Mouse (Mus musculus): ENCODE data around the gene Wipf2. TPM values are rescaled to one million over a fixed set of nuclear protein-coding genes. Genes with fewer than 3 reads are reported as not detected.
"Not testable (repeated sequence)": the region's sequence is repeated elsewhere in the genome, so short reads cannot be mapped to it uniquely, and the experiment has no call there.

Wipf2 gene
- total RNA-seq, 2 experiments from 2014 or later = 6.1 to 6.6 TPM

DNA sequence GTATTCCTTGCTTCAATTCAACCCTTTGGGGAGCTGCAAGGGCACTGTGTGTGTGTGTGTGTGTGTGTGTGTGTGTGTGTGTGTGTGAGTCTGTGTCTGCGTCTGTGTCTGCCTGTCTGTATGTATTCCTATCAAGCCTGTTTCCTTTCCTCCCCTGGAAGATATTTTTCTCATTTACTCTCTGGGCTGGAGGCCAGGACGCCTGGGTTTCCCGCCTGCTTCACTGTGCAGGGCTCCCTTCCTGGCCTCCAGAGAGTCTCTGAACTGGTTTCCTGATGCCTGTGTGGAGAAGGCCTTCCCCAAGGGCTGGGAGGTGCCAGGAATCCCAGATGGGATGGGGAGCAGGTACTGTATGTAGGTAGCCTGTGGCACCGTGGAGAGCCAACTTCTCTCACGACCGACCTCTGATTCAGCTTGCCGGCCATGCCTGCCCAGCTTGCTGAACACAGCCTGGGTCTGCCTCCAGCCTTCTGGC is 66.7 kb downstream of the Wipf2 start:
- H3K4me3 ChIP-seq = no peak overlapping the region
- H3K27ac ChIP-seq = peak overlapping the region; percentile 87
- peak; percentile 58 for DNase-seq
- TF ChIP-seq CTCF (IDR thresholded peaks at IDR 0.05) = no peak
- intact Hi-C loops (cut with DNase I) = loop anchor here (2.0 kb wide), 1 partner anchor 37 kb away; no protein-coding TSS in a partner anchor

GRCm38 (mm10) chr11:98930773-98931512 is 67.5 kb downstream of the Wipf2 start:
- TF ChIP-seq CTCF (IDR thresholded peaks at IDR 0.05) = no peak
- Histone ChIP-seq H3K27ac (peak overlapping the region; percentile 87), H3K4me3 (peak overlapping the region; percentile 32)
- intact Hi-C loops (cut with DNase I) = loop anchor here (2.0 kb wide), 1 partner anchor 36 kb away; no protein-coding TSS in a partner anchor
- peak; percentile 72 for DNase-seq

DNA sequence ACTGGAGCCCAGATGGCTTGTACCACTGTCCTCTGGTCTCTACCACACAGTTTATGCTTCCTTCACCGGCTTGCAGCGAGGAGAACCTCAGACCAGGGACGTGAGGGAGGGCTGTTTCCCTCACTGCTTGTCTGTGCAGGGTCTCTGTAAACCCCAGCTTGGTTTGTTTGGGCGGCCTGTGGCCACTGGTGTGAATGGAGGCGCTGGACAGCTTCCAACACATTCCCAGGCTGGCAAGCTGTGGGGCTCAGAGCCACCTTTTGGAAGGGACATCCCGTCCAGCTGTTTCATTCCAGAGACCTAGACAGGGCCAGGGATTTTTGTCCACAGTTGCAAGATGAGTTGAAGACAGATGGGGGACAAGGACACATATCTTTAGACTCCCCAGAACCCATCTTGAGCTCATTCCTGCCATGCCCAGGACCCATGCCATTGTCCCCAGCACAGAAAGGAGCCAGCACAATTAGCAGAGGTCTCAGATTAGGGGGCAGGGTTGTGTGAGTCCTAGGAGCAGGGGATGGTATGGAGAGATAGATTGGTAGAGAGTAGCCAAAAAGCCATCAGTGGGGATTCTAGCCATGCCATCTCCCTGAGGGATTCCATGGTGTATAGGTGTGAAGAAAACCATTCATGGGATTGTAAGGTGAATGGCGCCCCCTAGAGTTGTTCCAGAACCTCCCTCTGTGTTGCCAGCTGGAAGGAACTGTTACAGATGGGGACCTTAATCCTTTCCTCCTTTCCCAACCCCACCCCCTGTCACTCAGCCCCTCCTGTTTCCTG is 68.3 kb downstream of the Wipf2 start:
- intact Hi-C loops (cut with DNase I) = loop anchor here (2.0 kb wide), 1 partner anchor 35 kb away; no protein-coding TSS in a partner anchor

DNA sequence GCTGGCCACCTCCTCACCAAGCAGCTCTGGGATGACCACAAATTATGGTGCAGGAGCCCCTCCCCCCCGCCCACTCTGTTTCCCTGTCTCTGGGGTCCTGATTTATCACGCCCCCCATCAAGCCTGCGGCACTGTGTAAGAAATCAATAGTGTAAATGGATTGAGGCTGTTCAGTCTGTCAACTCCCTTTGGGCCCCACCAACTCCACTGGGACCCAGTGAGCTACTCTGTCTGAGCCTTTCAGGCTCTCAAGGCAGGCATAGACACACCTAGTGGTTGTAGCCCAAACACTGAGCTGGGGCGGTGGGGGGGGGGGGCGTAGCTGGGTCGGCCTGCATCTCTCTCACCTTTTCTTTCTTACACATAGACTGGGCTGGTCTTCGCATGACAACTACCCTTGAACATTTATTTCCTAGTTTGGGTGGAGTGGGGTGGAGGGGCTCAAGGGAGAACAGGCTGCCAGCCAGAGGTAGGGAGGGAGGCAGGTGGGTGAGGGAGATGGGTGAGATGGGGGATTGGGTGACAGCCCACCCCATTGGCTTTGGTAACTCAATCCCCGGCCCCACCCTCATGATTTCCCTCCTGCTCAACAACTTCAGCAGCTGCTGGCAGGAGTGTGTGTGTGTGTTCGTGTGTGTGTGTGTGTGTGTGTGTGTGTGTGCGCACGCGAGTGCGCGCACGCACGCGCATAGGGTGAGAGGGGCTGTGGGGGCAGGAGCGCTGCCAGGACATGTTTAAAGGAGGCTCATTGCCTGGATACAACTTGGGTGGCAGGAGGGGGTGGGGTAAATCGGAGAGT is 69.1 kb downstream of the Wipf2 start:
- peak overlapping the region; percentile 87 for H3K27ac ChIP-seq
- peak overlapping the region; percentile 38 for H3K4me3 ChIP-seq
- TF ChIP-seq CTCF (IDR thresholded peaks at IDR 0.05) = no peak
- DNase-seq = peak; percentile 56
- intact Hi-C loops (cut with DNase I) = no loop called here

More for the DNA sequence above, 68.3 kb downstream of the Wipf2 start:
- H3K27ac ChIP-seq = peak overlapping the region; percentile 87
- DNase-seq = peak; percentile 67
- peak overlapping the region; percentile 32; the same call in 1 of the 2 replicates for H3K4me3 ChIP-seq
- TF ChIP-seq CTCF (IDR thresholded peaks at IDR 0.05) = peak; percentile 15; the same call in 1 of the 2 replicates

GRCm38 (mm10) chr11:98933151-98933550 is 69.7 kb downstream of the Wipf2 start:
- intact Hi-C loops (cut with DNase I) = no loop called here
- H3K4me3 ChIP-seq = peak overlapping the region; percentile 38
- DNase-seq = peak; percentile 88
- H3K27ac ChIP-seq = peak overlapping the region; percentile 87
- TF ChIP-seq CTCF (IDR thresholded peaks at IDR 0.05) = peak; percentile 76

DNA sequence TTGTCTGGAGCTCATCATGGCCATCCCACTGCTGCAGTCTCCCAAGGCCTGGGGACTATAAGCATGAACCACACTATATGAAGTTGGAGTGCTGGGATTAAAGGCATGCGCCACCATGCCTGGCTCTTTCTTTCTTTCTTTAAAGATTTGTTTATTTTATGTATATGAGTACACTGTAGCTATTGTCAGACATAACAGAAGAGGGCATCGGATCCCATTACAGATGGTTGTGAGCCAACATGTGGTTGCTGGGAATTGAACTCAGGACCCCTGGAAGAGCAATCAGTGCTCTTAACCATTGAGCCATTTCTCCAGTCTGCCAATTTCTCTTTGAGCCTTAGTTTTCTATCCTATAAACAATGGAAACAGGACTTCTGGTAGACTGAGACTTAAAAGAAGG is 70.4 kb downstream of the Wipf2 start:
- peak overlapping the region; percentile 87; the same call in 1 of the 2 replicates for H3K27ac ChIP-seq
- H3K4me3 ChIP-seq; DNase-seq; intact Hi-C loops (cut with DNase I): not testable (repeated sequence)

- Histone ChIP-seq H3K27ac (peak overlapping the region; percentile 25; the same call in 1 of the 2 replicates), H3K4me3 (no peak overlapping the region)
- TF ChIP-seq CTCF (IDR thresholded peaks at IDR 0.05) = no peak
- DNase-seq = no peak
- intact Hi-C loops (cut with DNase I) = no loop called here
Measured at GRCm38 (mm10) chr11:98934367-98934766, 70.9 kb downstream of the Wipf2 start.

DNA sequence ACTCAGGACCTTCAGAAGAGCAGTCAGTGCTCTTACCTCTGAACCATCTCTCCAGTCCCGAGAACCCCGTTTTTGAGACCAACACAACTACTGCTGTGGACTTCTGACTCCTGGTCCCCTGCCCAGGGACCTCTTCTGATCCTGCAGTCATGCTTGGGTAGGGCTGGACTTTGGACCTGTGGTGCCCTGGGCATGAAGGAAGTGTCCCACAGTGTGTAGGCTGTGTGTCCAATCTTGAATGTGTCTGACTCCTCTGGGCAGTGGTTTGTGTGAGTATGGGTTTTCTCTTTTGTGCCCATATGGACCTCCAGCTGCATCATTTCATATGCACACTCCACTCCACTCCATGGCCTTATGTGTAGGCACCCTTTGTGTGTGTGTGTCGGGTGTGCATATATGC is 71.7 kb downstream of the Wipf2 start:
- DNase-seq = no peak
- no peak for TF ChIP-seq CTCF (IDR thresholded peaks at IDR 0.05)
- intact Hi-C loops (cut with DNase I) = no loop called here
- H3K4me3 ChIP-seq = no peak overlapping the region
- peak overlapping the region; percentile 92 for H3K27ac ChIP-seq

DNA sequence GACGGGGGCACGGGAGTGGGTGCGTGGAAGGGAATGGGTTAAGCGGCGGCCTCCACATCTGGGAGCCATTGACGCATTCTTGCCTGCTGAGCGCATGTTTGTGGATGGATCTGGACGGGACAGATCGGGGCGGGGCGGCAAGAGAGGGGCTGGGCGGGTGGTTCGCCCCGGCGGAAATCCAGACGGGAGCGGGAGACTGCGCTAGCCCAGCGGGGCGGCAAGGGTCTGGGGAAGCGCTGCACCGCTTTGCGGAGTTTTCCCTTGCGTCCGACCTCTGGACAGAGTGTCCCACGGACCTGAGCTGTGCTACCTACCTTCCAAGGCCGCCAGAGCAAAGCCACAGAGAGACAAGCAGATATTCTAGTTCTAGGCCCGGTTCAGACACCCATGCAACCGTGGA is 72.7 kb downstream of the Wipf2 start:
- Histone ChIP-seq H3K4me3 (peak overlapping the region; percentile 97), H3K27ac (peak overlapping the region; percentile 92)
- no peak for TF ChIP-seq CTCF (IDR thresholded peaks at IDR 0.05)
- peak; percentile 90 for DNase-seq
- intact Hi-C loops (cut with DNase I) = loop anchor here (2.0 kb wide), 1 partner anchor 27 kb away; no protein-coding TSS in a partner anchor

DNA sequence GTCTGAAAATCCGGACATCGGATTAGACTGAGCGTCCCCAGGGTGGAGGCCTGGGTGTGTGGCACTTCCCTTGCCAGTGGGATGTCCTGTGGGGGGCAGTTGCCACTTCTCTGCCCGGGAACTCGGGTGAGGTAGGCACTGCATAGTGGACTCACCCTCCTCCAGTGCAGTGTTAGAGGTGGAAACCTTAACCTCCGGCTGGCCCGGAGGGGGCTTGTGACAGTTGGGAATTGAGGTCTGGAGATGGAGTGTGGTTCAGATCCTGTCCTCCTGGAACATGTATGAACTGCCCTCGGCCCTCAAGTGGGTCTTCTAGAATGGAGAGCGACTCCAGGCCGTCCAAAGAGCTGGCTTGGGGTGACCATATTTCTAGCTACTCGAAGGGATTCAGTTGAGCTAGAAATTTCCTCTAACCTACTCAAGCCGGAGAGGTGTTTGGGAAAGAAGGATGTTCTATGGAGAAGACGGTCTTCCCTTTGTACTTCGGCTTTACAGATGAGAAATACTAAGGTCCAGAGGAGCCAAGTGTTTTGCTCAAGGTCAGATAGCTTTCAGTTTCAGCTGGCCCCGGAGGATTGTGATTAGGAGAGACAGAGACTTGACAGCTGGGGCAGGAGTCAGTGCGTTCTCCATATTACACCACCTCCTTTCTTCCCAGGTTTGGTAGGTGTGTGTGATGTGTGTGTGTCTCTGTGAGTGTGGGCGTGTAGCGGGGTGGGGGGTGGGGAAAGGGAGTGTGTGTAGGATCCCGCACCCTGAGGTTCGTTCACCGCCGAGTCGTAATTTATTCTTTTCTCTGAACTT is 73.4 kb downstream of the Wipf2 start:
- peak overlapping the region; percentile 97 for H3K4me3 ChIP-seq
- intact Hi-C loops (cut with DNase I) = loop anchor here (2.0 kb wide), 1 partner anchor 26 kb away; no protein-coding TSS in a partner anchor
- H3K27ac ChIP-seq = peak overlapping the region; percentile 92
- no peak for TF ChIP-seq CTCF (IDR thresholded peaks at IDR 0.05)
- peak; percentile 56 for DNase-seq

DNA sequence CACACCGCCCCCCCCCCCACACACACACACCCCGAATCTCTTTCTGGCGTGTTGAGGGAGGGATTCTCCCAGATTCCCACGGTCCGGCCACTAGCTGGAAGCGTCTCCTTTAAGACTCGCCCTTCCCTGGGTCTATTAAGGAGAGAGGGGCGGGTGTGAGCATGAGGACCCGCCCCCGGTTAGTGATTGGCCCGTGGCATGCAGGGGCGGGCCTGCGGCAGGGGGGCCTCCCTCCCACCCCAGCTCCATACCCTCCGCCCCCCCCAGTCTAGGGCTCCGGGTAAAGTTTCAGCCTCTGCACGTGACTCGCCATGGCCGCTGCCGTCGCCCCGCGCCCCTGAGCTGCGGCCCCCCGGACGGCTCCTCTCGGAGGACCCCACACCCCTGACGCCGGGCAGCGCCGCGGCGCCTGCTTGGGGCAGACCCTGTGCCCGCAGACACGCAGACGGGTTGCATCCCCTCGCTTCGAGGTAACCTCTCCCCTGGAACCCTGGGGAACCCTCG is 74.0 kb downstream of the Wipf2 start:
- H3K4me3 ChIP-seq = peak overlapping the region; percentile 97
- H3K27ac ChIP-seq = peak overlapping the region; percentile 92
- DNase-seq = peak; percentile 95
- no peak for TF ChIP-seq CTCF (IDR thresholded peaks at IDR 0.05)
- intact Hi-C loops (cut with DNase I) = loop anchor here (2.0 kb wide), 1 partner anchor 25 kb away; no protein-coding TSS in a partner anchor

All from gastrocnemius, adult 2 months (tissue).